Mouse (Mus musculus): Measurements from ENCODE around the gene Gm20388. TPM values are rescaled to one million over a fixed set of nuclear protein-coding genes. Genes with fewer than 3 reads are reported as not detected.

Gene Gm20388
- polyA plus RNA-seq, 1 experiment from 2014 or later: not detected

GRCm38 (mm10) chr8:121093496-121093895, 1182.9 kb downstream of the Gm20388 start:
- 0 out of 2 replicates have a peak, but pooled peaks cover 3% of the 10 kb centered on the region for H3K4me1 ChIP-seq
- no peak overlapping the region for H3K27ac ChIP-seq
- no peak overlapping the region for H3K4me2 ChIP-seq
- H3K27me3 ChIP-seq (replicated peaks): peaks cover 58% of the 10 kb centered on the region
- no peak overlapping the region for H3K4me3 ChIP-seq
- H3K36me3 ChIP-seq: peaks cover 17% of the 10 kb centered on the region
- H3K9me3 ChIP-seq (replicated peaks): no peaks in the 10 kb centered on the region
- H3K9ac ChIP-seq: no peak overlapping the region
- no peak for ATAC-seq
- 63% methylated on average over 6 of the region's 6 CpGs for WGBS (ENCODE audit: insufficient replicate concordance)

- H3K4me2 ChIP-seq: no peak overlapping the region
- H3K27ac ChIP-seq: no peak overlapping the region
- H3K27me3 ChIP-seq (replicated peaks): no peaks in the 10 kb centered on the region
- ATAC-seq: no peak
- H3K9ac ChIP-seq: no peak overlapping the region
- H3K36me3 ChIP-seq: peaks cover 70% of the 10 kb centered on the region
- WGBS (ENCODE audit: insufficient replicate concordance): 48% methylated on average over 17 of the region's 17 CpGs
- H3K4me1 ChIP-seq: peaks cover 23% of the 10 kb centered on the region
- H3K9me3 ChIP-seq (replicated peaks): no peaks in the 10 kb centered on the region
- H3K4me3 ChIP-seq: no peak overlapping the region
These were observed 1193.6 kb downstream of the Gm20388 start for GRCm38 (mm10) chr8:121104049-121104818.

GRCm38 (mm10) chr8:121107668-121108656, 1197.3 kb downstream of the Gm20388 start, which contains the start of gene Mthfsd:
Gene Mthfsd, minus strand, starts transcription at chr8:121108392.
- 1% methylated on average over 75 of the region's 75 CpGs for WGBS (ENCODE audit: insufficient replicate concordance)
- H3K27ac ChIP-seq: peak within 1 kb of the TSS; percentile 59
- H3K36me3 ChIP-seq: peaks cover 33% of the 10 kb centered on the region
- H3K4me1 ChIP-seq: peaks cover 23% of the 10 kb centered on the region
- ATAC-seq: peak; percentile 93
- H3K4me2 ChIP-seq: peak within 1 kb of the TSS; percentile 87
- H3K9ac ChIP-seq: peak within 1 kb of the TSS; percentile 82
- no peaks in the 10 kb centered on the region for H3K9me3 ChIP-seq (replicated peaks)
- H3K4me3 ChIP-seq: peak within 1 kb of the TSS; percentile 85
- H3K27me3 ChIP-seq (replicated peaks): peaks cover 36% of the 10 kb centered on the region

GRCm38 (mm10) chr8:121108657-121109056, 1198.0 kb downstream of the Gm20388 start:
- 13% methylated on average over 5 of the region's 5 CpGs for WGBS (ENCODE audit: insufficient replicate concordance)
- H3K27ac ChIP-seq: 0 out of 2 replicates have a peak overlapping the region, but pooled peaks have one; percentile 18

GRCm38 (mm10) chr8:121111145-121111907, 1200.7 kb downstream of the Gm20388 start:
- WGBS (ENCODE audit: insufficient replicate concordance): 25% methylated on average over 7 of the region's 7 CpGs
- H3K4me1 ChIP-seq: peaks cover 27% of the 10 kb centered on the region
- H3K27me3 ChIP-seq (replicated peaks): peaks cover 68% of the 10 kb centered on the region
- H3K9ac ChIP-seq: no peak overlapping the region
- H3K27ac ChIP-seq: no peak overlapping the region
- H3K4me2 ChIP-seq: no peak overlapping the region
- H3K36me3 ChIP-seq: peaks cover 3% of the 10 kb centered on the region; the same call in 1 of the 2 replicates
- H3K4me3 ChIP-seq: no peak overlapping the region
- no peaks in the 10 kb centered on the region for H3K9me3 ChIP-seq (replicated peaks)
- no peak for ATAC-seq

More at GRCm38 (mm10) chr8:121108657-121109056, 1198.0 kb downstream of the Gm20388 start:
- ATAC-seq: no peak
- H3K27me3 ChIP-seq (replicated peaks): peaks cover 42% of the 10 kb centered on the region
- no peaks in the 10 kb centered on the region for H3K9me3 ChIP-seq (replicated peaks)
- peak overlapping the region; percentile 87 for H3K4me2 ChIP-seq
- H3K9ac ChIP-seq: peak overlapping the region; percentile 82
- H3K4me3 ChIP-seq: peak overlapping the region; percentile 85
- peaks cover 26% of the 10 kb centered on the region for H3K36me3 ChIP-seq
- peaks cover 23% of the 10 kb centered on the region for H3K4me1 ChIP-seq

GRCm38 (mm10) chr8:121113261-121113660, 1202.6 kb downstream of the Gm20388 start:
- peak; percentile 33; the same call in 1 of the 2 replicates for ATAC-seq
- no peak overlapping the region for H3K4me3 ChIP-seq

GRCm38 (mm10) chr8:121115136-121115535, 1204.5 kb downstream of the Gm20388 start:
- Histone ChIP-seq H3K4me2 (no peak overlapping the region), H3K4me3 (no peak overlapping the region), H3K4me1 (peaks cover 10% of the 10 kb centered on the region), H3K27me3 (replicated peaks) (peaks cover 99% of the 10 kb centered on the region), H3K9me3 (replicated peaks) (no peaks in the 10 kb centered on the region), H3K27ac (no peak overlapping the region), H3K36me3 (no peaks in the 10 kb centered on the region), H3K9ac (no peak overlapping the region)
- ATAC-seq: no peak
- 2% methylated on average over 25 of the region's 25 CpGs for WGBS (ENCODE audit: insufficient replicate concordance)

More at GRCm38 (mm10) chr8:121113261-121113660, 1202.6 kb downstream of the Gm20388 start:
- WGBS (ENCODE audit: insufficient replicate concordance): 2% methylated on average over 21 of the region's 21 CpGs
- H3K4me1 ChIP-seq: peaks cover 18% of the 10 kb centered on the region
- no peak overlapping the region for H3K9ac ChIP-seq
- no peaks in the 10 kb centered on the region for H3K36me3 ChIP-seq
- no peaks in the 10 kb centered on the region for H3K9me3 ChIP-seq (replicated peaks)
- H3K27me3 ChIP-seq (replicated peaks): peaks cover 88% of the 10 kb centered on the region
- H3K27ac ChIP-seq: no peak overlapping the region
- H3K4me2 ChIP-seq: no peak overlapping the region

GRCm38 (mm10) chr8:121115948-121116347, 1205.3 kb downstream of the Gm20388 start, which contains the start of gene Foxc2:
Gene Foxc2, plus strand, starts transcription at chr8:121116171.
- Histone ChIP-seq H3K4me3 (peak within 1 kb of the TSS; percentile 54), H3K9me3 (replicated peaks) (no peaks in the 10 kb centered on the region), H3K27ac (peak within 1 kb of the TSS; percentile 8; the same call in 1 of the 2 replicates), H3K4me2 (peak within 1 kb of the TSS; percentile 71), H3K36me3 (no peaks in the 10 kb centered on the region), H3K27me3 (replicated peaks) (peaks cover 99% of the 10 kb centered on the region), H3K9ac (peak within 1 kb of the TSS; percentile 48), H3K4me1 (peaks cover 10% of the 10 kb centered on the region)
- 1% methylated on average over 25 of the region's 25 CpGs for WGBS (ENCODE audit: insufficient replicate concordance)
- ATAC-seq: no peak

GRCm38 (mm10) chr8:121116591-121117185, 1206.0 kb downstream of the Gm20388 start:
- no peak for ATAC-seq
- Histone ChIP-seq H3K9me3 (replicated peaks) (no peaks in the 10 kb centered on the region), H3K4me2 (peak overlapping the region; percentile 71), H3K4me3 (peak overlapping the region; percentile 54), H3K9ac (peak overlapping the region; percentile 48), H3K36me3 (no peaks in the 10 kb centered on the region), H3K27me3 (replicated peaks) (peaks cover 99% of the 10 kb centered on the region), H3K4me1 (peaks cover 10% of the 10 kb centered on the region), H3K27ac (peak overlapping the region; percentile 8; the same call in 1 of the 2 replicates)
- WGBS (ENCODE audit: insufficient replicate concordance): under 1% methylated on average over 55 of the region's 55 CpGs

GRCm38 (mm10) chr8:121117186-121117651, 1206.6 kb downstream of the Gm20388 start:
- Histone ChIP-seq H3K27ac (no peak overlapping the region), H3K9me3 (replicated peaks) (no peaks in the 10 kb centered on the region), H3K4me2 (peak overlapping the region; percentile 71), H3K9ac (no peak overlapping the region), H3K4me3 (peak overlapping the region; percentile 54), H3K4me1 (peaks cover 10% of the 10 kb centered on the region), H3K27me3 (replicated peaks) (peaks cover 99% of the 10 kb centered on the region), H3K36me3 (no peaks in the 10 kb centered on the region)
- no peak for ATAC-seq
- 1% methylated on average over 57 of the region's 62 CpGs for WGBS (ENCODE audit: insufficient replicate concordance)

Measured in liver, embryonic 12.5 days (tissue).